Mouse (Mus musculus): ENCODE data around the gene Spindoc. TPM values are rescaled to one million over a fixed set of nuclear protein-coding genes. Genes with fewer than 3 reads are reported as not detected.
A peak's percentile ranks its signal among the peaks of the same experiment; 100 is the strongest.

The Spindoc gene
- polyA plus RNA-seq, 2 experiments, result 21.9 to 37.6 TPM

DNA sequence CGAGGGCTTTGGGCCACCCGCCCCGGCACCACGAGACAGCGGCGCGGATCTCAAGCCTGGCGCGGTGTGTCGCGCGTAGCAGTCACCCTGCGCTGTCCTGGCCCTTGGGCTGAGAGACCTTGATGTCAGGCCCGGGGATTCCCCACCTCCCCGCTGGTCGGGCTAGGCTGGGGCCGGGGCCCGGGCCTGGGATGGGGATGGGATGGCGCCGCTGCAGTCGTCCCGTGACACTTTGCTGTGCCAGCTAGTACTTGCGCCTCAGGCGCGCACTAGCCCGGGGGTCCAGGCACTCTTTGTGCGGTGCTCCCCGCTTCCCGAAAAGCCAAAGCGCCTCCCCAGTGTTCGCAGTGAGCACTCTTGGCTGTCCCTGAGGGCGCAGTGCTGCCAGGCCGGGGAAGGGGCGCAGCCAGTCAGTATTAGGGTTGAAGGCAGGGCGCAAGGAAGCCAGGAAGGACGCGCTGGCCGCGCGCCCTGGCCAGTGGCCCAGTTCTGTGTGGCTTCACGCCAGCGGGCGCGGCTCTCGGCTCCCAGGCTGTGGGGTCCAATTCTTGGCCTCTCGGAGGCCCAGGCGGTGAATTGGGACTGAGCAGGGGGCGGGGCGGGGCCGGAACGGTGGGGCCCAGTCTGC lies 40.3 kb upstream of the Spindoc start:
- H3K4me1 ChIP-seq (ENCODE audit: control insufficient read depth, insufficient read depth, low read length), result peaks cover 52% of the 10 kb centered on the region

DNA sequence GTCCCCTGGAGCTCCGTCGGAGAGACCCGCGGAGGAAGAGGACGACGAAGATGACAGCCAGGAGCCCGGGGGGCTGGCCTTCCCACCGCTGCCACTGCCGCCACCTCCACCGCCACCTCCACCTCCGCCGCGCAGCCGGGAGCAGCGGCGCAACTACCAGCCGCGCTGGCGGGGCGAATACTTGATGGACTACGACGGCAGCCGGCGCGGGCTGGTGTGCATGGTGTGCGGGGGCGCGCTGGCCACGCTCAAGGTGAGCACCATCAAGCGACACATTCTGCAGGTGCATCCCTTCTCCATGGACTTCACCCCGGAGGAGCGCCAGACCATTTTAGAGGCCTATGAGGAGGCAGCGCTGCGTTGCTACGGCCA lies 39.8 kb upstream of the Spindoc start:
- peak overlapping the region; percentile 21 for H3K4me3 ChIP-seq (replicated peaks; ENCODE audit: low read length)
- ATAC-seq (ENCODE audit: low FRiP score, low read depth) (no peak), DNase-seq (ENCODE audit: low spot score) (no peak)
- WGBS, result 11% methylated on average over 28 of the region's 35 CpGs
- peak overlapping the region; percentile 62 for H3K27ac ChIP-seq (replicated peaks; ENCODE audit: low read depth, low read length)
- H3K9ac ChIP-seq (ENCODE audit: low read depth, low read length, severe bottlenecking), result peak overlapping the region; percentile 32
- no peaks in the 10 kb centered on the region for H3K27me3 ChIP-seq (ENCODE audit: control insufficient read depth, insufficient read depth, low read length)
- no peak for TF ChIP-seq POLR2A (IDR thresholded peaks at IDR 0.05; ENCODE audit: borderline replicate concordance, extremely low read depth, insufficient read depth, insufficient read length)
- peak overlapping the region; percentile 65 for H3K4me2 ChIP-seq (replicated peaks; ENCODE audit: low read depth, low read length, severe bottlenecking)
- peaks cover 52% of the 10 kb centered on the region for H3K4me1 ChIP-seq (ENCODE audit: control insufficient read depth, insufficient read depth, low read length)
- H3K9me3 ChIP-seq (ENCODE audit: control insufficient read depth, low read length), result no peaks in the 10 kb centered on the region
- peaks cover 76% of the 10 kb centered on the region for H3K36me3 ChIP-seq (ENCODE audit: control insufficient read depth, insufficient read depth, low read length)

More for the DNA sequence above, 40.3 kb upstream of the Spindoc start:
- TF ChIP-seq POLR2A (IDR thresholded peaks at IDR 0.05; ENCODE audit: borderline replicate concordance, extremely low read depth, insufficient read depth, insufficient read length), result no peak
- peak overlapping the region; percentile 62 for H3K27ac ChIP-seq (replicated peaks; ENCODE audit: low read depth, low read length)
- DNase-seq (ENCODE audit: low spot score) (peak; percentile 83), ATAC-seq (ENCODE audit: low FRiP score, low read depth) (peak; percentile 62)
- peak overlapping the region; percentile 21 for H3K4me3 ChIP-seq (replicated peaks; ENCODE audit: low read length)
- H3K9me3 ChIP-seq (ENCODE audit: control insufficient read depth, low read length), result no peaks in the 10 kb centered on the region
- WGBS, result 14% methylated on average over 44 of the region's 51 CpGs
- peaks cover 81% of the 10 kb centered on the region for H3K36me3 ChIP-seq (ENCODE audit: control insufficient read depth, insufficient read depth, low read length)
- H3K27me3 ChIP-seq (ENCODE audit: control insufficient read depth, insufficient read depth, low read length), result no peaks in the 10 kb centered on the region
- H3K9ac ChIP-seq (ENCODE audit: low read depth, low read length, severe bottlenecking), result peak overlapping the region; percentile 32
- H3K4me2 ChIP-seq (replicated peaks; ENCODE audit: low read depth, low read length, severe bottlenecking), result peak overlapping the region; percentile 65

DNA sequence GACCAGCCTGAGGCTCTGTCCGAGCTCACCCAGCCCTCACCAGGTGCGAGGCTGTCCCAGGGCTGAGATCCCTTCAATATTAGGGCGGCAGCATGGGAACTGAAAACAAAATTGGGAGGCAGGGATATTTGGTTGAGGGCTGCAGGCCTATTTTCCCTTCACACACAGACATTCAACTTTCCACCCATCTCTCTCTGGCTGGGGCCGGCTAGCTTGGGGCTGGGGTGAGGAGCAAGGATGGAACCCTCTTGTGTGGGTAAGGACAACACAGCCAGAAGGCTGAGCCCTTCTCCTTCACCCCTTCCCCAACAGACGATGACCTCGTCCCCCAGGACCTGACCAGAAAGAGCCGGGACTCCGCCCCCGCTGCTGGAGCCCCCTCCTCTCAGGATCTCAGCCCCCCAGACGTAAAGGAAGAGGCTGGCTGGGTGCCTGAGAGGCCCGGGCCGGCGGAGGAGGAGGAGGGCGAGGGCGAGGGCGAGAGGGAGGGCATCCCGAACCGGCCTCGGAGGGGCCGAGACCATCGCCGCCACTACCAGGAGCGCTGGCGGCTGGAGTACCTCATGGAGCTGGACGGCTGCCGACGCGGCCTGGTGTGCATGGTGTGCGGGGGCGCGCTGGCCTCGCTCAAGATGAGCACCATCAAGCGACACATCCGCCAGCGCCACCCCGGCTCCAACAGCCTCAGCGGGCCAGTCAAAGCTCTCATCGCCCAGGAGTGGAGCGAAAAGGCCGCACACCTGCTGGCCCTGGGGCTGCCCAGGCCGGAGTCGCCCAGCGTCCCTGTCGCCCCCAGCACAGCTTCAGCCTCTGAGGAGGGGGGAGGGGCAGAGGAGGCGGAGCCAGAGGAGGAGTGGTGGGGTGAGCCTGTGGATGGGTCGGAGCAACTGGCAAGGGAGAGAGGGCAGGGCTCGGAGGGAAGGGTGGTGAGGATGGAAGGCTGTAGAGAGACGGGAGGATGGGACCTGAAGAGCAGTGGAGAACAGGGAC lies 39.1 kb upstream of the Spindoc start:
- Histone ChIP-seq H3K27me3 (ENCODE audit: control insufficient read depth, insufficient read depth, low read length) (no peaks in the 10 kb centered on the region), H3K27ac (replicated peaks; ENCODE audit: low read depth, low read length) (peak overlapping the region; percentile 62; the same call in 1 of the 2 replicates), H3K36me3 (ENCODE audit: control insufficient read depth, insufficient read depth, low read length) (peaks cover 69% of the 10 kb centered on the region), H3K4me2 (replicated peaks; ENCODE audit: low read depth, low read length, severe bottlenecking) (peak overlapping the region; percentile 65), H3K4me3 (replicated peaks; ENCODE audit: low read length) (peak overlapping the region; percentile 21), H3K9ac (ENCODE audit: low read depth, low read length, severe bottlenecking) (peak overlapping the region; percentile 32), H3K9me3 (ENCODE audit: control insufficient read depth, low read length) (no peaks in the 10 kb centered on the region), H3K4me1 (ENCODE audit: control insufficient read depth, insufficient read depth, low read length) (peaks cover 52% of the 10 kb centered on the region)
- 10% methylated on average over 25 of the region's 48 CpGs for whole genome bisulfite sequencing
- ATAC-seq (ENCODE audit: low FRiP score, low read depth) (no peak), DNase-seq (ENCODE audit: low spot score) (peak; percentile 39)
- no peak for TF ChIP-seq POLR2A (IDR thresholded peaks at IDR 0.05; ENCODE audit: borderline replicate concordance, extremely low read depth, insufficient read depth, insufficient read length)

DNA sequence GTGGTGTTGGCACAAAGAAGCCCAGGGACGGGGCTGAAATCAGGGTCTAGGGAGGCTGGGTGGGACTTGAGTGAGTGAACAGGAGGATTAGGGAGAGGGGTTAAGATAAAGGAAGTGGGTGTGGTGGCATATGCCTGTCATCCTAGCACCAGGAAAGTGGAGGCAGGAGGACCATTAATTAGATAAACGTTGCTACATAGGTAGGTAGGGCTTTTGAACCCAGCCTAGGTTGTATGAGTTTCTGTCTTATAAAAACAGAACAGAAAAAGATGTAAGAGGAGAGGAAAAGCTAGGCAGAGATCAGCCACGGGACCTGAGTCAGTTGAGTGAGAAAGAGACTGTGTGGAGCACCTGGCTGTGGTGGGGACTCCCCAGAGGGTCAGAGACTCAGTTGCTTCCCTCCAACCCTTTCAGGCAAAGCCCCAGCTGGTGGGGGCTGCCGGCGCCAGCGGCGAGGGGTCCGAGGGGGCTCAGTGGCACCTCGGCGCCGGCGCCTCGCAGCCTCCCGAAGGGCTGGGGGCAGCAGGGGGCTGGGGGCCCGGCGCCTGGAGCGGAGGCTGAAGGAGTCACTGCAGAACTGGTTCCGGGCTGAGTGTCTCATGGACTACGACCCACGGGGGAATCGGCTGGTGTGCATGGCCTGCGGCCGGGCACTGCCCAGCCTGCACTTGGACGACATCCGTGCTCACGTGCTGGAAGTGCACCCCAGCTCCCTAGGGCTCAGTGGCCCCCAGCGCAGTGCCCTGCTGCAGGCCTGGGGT lies 38.2 kb upstream of the Spindoc start:
- no peak for TF ChIP-seq POLR2A (IDR thresholded peaks at IDR 0.05; ENCODE audit: borderline replicate concordance, extremely low read depth, insufficient read depth, insufficient read length)
- ATAC-seq (ENCODE audit: low FRiP score, low read depth) (no peak), DNase-seq (ENCODE audit: low spot score) (no peak)
- Histone ChIP-seq H3K4me1 (ENCODE audit: control insufficient read depth, insufficient read depth, low read length) (peaks cover 57% of the 10 kb centered on the region), H3K27me3 (ENCODE audit: control insufficient read depth, insufficient read depth, low read length) (no peaks in the 10 kb centered on the region), H3K27ac (replicated peaks; ENCODE audit: low read depth, low read length) (no peak overlapping the region), H3K36me3 (ENCODE audit: control insufficient read depth, insufficient read depth, low read length) (peaks cover 60% of the 10 kb centered on the region), H3K9me3 (ENCODE audit: control insufficient read depth, low read length) (no peaks in the 10 kb centered on the region), H3K4me2 (replicated peaks; ENCODE audit: low read depth, low read length, severe bottlenecking) (peak overlapping the region; percentile 65), H3K9ac (ENCODE audit: low read depth, low read length, severe bottlenecking) (0 out of 2 replicates have a peak overlapping the region, but pooled peaks have one; percentile 32), H3K4me3 (replicated peaks; ENCODE audit: low read length) (peak overlapping the region; percentile 21; the same call in 1 of the 2 replicates)
- 46% methylated on average over 17 of the region's 27 CpGs for WGBS
